Mouse (Mus musculus) left cerebral cortex, adult 11 months (tissue): Measurements from ENCODE around the gene Gm15013.
"Not testable (repeated sequence)": the region's sequence is repeated elsewhere in the genome, so short reads cannot be mapped to it uniquely, and the experiment has no call there.

Experiments
- DNase-seq: peaks from one replicate; pipeline ENCODE4 v3.0.0; 2022; ENCODE audit warnings: low spot score

Gm15013 gene

GRCm38 (mm10) chrX:139714381-139714780 is at the start of gene Gm15013:
Gm15013 (minus strand) TSS chrX:139714481.
- no peak for DNase-seq

- no peak for DNase-seq
Observed at GRCm38 (mm10) chrX:139762546-139762945, 48.3 kb upstream of the Gm15013 start.

- not testable (repeated sequence) for DNase-seq
Observed at GRCm38 (mm10) chrX:139758634-139759033, 44.4 kb upstream of the Gm15013 start.

GRCm38 (mm10) chrX:139751855-139752254 is 37.6 kb upstream of the Gm15013 start:
- DNase-seq: no peak

- no peak for DNase-seq
Observed at GRCm38 (mm10) chrX:139737066-139737465, 22.8 kb upstream of the Gm15013 start.

- DNase-seq: no peak
Observed at GRCm38 (mm10) chrX:139730541-139730940, 16.3 kb upstream of the Gm15013 start.

GRCm38 (mm10) chrX:139722350-139722749 is 8.1 kb upstream of the Gm15013 start:
- no peak for DNase-seq

GRCm38 (mm10) chrX:139684775-139685695 is 29.2 kb downstream of the Gm15013 start, which contains the start of gene Tbc1d8b:
Tbc1d8b (plus strand) TSS chrX:139684996.
- peak; percentile 70 for DNase-seq

- no peak for DNase-seq
Observed at GRCm38 (mm10) chrX:139684410-139684774, 29.9 kb downstream of the Gm15013 start.

GRCm38 (mm10) chrX:139665829-139666228 is 48.5 kb downstream of the Gm15013 start:
- no peak for DNase-seq
